Mouse (Mus musculus): ENCODE data around the gene Sf3b2. TPM values are rescaled to one million over a fixed set of nuclear protein-coding genes. Genes with fewer than 3 reads are reported as not detected.
"Not testable (repeated sequence)": the region's sequence is repeated elsewhere in the genome, so short reads cannot be mapped to it uniquely, and the experiment has no call there.

Sf3b2 gene
- polyA plus RNA-seq, 1 experiment from 2014 or later: 208 TPM

DNA sequence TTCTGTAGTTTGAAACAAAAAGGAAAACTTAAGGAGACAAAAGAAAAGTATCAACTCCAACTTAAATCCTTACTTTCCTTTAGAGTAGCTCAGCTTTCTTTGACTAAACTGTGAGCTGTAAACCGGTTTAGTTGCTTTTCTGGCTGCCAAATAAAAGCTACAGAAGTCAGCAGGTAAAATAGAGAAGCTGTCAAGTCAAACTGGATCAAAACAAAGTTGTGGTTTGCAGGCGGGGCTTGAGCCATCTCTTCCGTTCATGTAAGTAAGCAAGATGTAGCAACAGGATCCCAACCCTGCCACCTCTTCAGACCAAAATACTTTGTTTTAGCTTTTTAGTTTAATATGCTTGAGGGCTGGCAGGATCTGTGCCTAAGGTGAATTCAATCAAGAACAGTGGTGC is 38.1 kb downstream of the Sf3b2 start:
- Histone ChIP-seq H3K4me3 (ENCODE audit: control insufficient read depth in 1 of 2, insufficient read depth in 1 of 2, low read depth in 1 of 2, low read length in 2 of 2) (no peak overlapping the region), H3K9me3 (ENCODE audit: control insufficient read depth, low read length) (no peaks in the 10 kb centered on the region), H3K9ac (ENCODE audit: low read length) (no peak overlapping the region), H3K27ac (replicated peaks in 1 of 2; ENCODE audit: control insufficient read depth in 1 of 2, insufficient read depth in 1 of 2, low read depth in 2 of 2, low read length in 2 of 2) (no peak overlapping the region), H3K27me3 (ENCODE audit: control insufficient read depth, insufficient read depth, low read length) (no peaks in the 10 kb centered on the region), H3K4me2 (ENCODE audit: low read length) (no peak overlapping the region), H3K4me1 (ENCODE audit: control insufficient read depth in 2 of 2, insufficient read depth in 2 of 2, low read length in 2 of 2) (peaks cover 0 to 13% of the 10 kb centered on the region in 2 experiments; a peak in 2 of 4 replicates), H3K36me3 (ENCODE audit: control insufficient read depth, insufficient read depth, low read length) (no peaks in the 10 kb centered on the region)
- ATAC-seq (ENCODE audit: insufficient number of reproducible peaks, insufficient read depth, low FRiP score, low read depth): no peak
- 52% methylated on average over 3 of the region's 3 CpGs for WGBS

DNA sequence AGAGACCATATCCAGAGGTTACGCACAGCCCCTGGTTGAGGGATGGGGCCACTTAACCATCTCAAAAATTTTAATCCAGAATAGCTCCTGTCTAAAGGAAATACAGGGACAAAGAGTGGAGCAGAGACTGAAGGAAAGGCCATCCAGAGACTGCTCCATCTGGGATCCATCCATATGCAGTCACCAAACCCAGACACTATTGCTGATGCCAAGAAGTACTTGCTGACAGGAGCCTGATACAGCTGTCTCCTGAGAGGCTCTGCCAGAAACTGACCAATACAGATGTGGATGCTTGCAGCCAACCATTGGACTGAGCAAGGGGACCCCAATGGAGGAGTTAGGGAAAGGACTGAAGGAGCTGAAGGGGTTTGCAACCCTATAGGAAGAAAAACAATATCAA is 58.3 kb downstream of the Sf3b2 start:
- not testable (repeated sequence) for H3K36me3 ChIP-seq (ENCODE audit: control insufficient read depth, insufficient read depth, low read length); H3K9ac ChIP-seq (ENCODE audit: low read length); H3K4me2 ChIP-seq (ENCODE audit: low read length); H3K9me3 ChIP-seq (ENCODE audit: control insufficient read depth, low read length); H3K4me3 ChIP-seq (ENCODE audit: control insufficient read depth in 1 of 2, insufficient read depth in 1 of 2, low read depth in 1 of 2, low read length in 2 of 2); H3K4me1 ChIP-seq (ENCODE audit: control insufficient read depth in 2 of 2, insufficient read depth in 2 of 2, low read length in 2 of 2); ATAC-seq (ENCODE audit: insufficient number of reproducible peaks, insufficient read depth, low FRiP score, low read depth); H3K27me3 ChIP-seq (ENCODE audit: control insufficient read depth, insufficient read depth, low read length); H3K27ac ChIP-seq (replicated peaks in 1 of 2; ENCODE audit: control insufficient read depth in 1 of 2, insufficient read depth in 1 of 2, low read depth in 2 of 2, low read length in 2 of 2)
- 80% methylated on average over 1 of the region's 1 CpGs for WGBS

DNA sequence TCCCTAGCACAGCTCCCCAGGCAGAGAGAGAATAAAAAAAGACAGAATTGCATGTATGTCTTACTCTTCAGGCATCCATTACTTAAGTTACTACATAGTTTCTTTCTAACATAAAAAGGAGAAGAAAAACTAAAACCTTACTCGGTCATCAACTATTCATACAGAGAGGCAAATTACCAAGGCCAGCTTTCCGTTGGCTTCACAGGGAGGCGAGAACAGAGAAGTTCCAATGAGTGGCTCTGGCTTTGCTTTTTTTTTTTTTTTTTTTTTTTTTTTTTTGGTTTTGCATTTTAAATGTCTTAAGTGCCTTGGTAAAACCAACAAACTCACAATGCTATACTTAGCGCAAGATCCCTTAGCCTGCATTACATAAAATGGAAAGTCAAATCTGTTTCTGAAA is 62.6 kb downstream of the Sf3b2 start:
- Histone ChIP-seq H3K4me2 (ENCODE audit: low read length) (no peak overlapping the region), H3K9me3 (ENCODE audit: control insufficient read depth, low read length) (no peaks in the 10 kb centered on the region), H3K4me1 (ENCODE audit: control insufficient read depth in 2 of 2, insufficient read depth in 2 of 2, low read length in 2 of 2) (no peaks in the 10 kb centered on the region), H3K9ac (ENCODE audit: low read length) (no peak overlapping the region), H3K27me3 (ENCODE audit: control insufficient read depth, insufficient read depth, low read length) (no peaks in the 10 kb centered on the region), H3K27ac (replicated peaks in 1 of 2; ENCODE audit: control insufficient read depth in 1 of 2, insufficient read depth in 1 of 2, low read depth in 2 of 2, low read length in 2 of 2) (no peak overlapping the region), H3K36me3 (ENCODE audit: control insufficient read depth, insufficient read depth, low read length) (no peaks in the 10 kb centered on the region), H3K4me3 (ENCODE audit: control insufficient read depth in 1 of 2, insufficient read depth in 1 of 2, low read depth in 1 of 2, low read length in 2 of 2) (no peak overlapping the region)
- ATAC-seq (ENCODE audit: insufficient number of reproducible peaks, insufficient read depth, low FRiP score, low read depth): no peak
- WGBS: 88% methylated on average over 4 of the region's 4 CpGs

DNA sequence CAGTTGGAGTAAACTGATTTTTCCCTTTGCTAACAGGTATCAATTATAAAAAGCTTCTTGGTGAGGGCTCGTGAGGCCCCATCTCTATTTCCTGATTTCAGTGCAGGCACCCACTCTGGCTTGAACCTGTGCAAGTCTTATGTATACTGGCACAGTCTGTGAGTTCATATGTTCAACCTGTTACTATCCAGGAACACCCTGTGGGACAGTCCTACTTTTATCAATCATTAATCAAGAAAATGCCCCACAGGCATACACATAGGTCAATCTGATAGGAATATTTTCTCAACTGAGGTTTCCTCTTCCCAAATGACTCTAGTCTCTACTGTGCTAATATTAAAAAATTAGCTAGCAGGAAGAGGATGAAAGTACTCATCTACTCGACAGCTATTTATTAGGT is 65.1 kb downstream of the Sf3b2 start:
- H3K27me3 ChIP-seq (ENCODE audit: control insufficient read depth, insufficient read depth, low read length): no peaks in the 10 kb centered on the region
- H3K9ac ChIP-seq (ENCODE audit: low read length): no peak overlapping the region
- no peak for ATAC-seq (ENCODE audit: insufficient number of reproducible peaks, insufficient read depth, low FRiP score, low read depth)
- 68% methylated on average over 2 of the region's 2 CpGs for WGBS
- H3K4me3 ChIP-seq (ENCODE audit: control insufficient read depth in 1 of 2, insufficient read depth in 1 of 2, low read depth in 1 of 2, low read length in 2 of 2): no peak overlapping the region
- H3K36me3 ChIP-seq (ENCODE audit: control insufficient read depth, insufficient read depth, low read length): no peaks in the 10 kb centered on the region
- no peaks in the 10 kb centered on the region for H3K9me3 ChIP-seq (ENCODE audit: control insufficient read depth, low read length)
- no peak overlapping the region for H3K4me2 ChIP-seq (ENCODE audit: low read length)
- no peak overlapping the region for H3K27ac ChIP-seq (replicated peaks in 1 of 2; ENCODE audit: control insufficient read depth in 1 of 2, insufficient read depth in 1 of 2, low read depth in 2 of 2, low read length in 2 of 2)
- H3K4me1 ChIP-seq (ENCODE audit: control insufficient read depth in 2 of 2, insufficient read depth in 2 of 2, low read length in 2 of 2): no peaks in the 10 kb centered on the region

DNA sequence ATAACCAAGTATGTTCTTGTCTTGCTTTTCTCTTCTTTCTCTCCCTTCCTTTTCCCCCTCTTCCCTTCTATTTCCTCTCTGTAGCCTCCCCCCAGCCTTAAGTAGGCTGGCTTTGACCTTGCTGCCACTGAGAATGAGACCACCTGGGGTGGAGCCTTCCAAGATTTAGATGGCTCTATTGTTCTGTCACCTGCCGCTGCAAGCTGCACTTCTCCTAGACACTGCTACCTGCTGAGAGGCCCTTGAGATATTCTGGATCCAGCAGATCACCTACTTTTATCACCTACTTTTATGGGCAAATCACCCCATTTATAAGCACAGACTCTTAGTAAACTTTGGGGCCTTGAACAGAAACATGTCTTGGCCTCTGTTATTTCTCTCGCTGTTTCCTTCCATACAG is 70.6 kb downstream of the Sf3b2 start:
- H3K9me3 ChIP-seq (ENCODE audit: control insufficient read depth, low read length): no peaks in the 10 kb centered on the region
- no peak overlapping the region for H3K4me3 ChIP-seq (ENCODE audit: control insufficient read depth in 1 of 2, insufficient read depth in 1 of 2, low read depth in 1 of 2, low read length in 2 of 2)
- H3K27me3 ChIP-seq (ENCODE audit: control insufficient read depth, insufficient read depth, low read length): no peaks in the 10 kb centered on the region
- WGBS: 61% methylated on average over 2 of the region's 2 CpGs
- no peak overlapping the region for H3K27ac ChIP-seq (replicated peaks in 1 of 2; ENCODE audit: control insufficient read depth in 1 of 2, insufficient read depth in 1 of 2, low read depth in 2 of 2, low read length in 2 of 2)
- ATAC-seq (ENCODE audit: insufficient number of reproducible peaks, insufficient read depth, low FRiP score, low read depth): no peak
- H3K4me1 ChIP-seq (ENCODE audit: control insufficient read depth in 2 of 2, insufficient read depth in 2 of 2, low read length in 2 of 2): peaks cover 2 to 6% of the 10 kb centered on the region in 2 experiments; a peak in 2 of 4 replicates
- H3K4me2 ChIP-seq (ENCODE audit: low read length): no peak overlapping the region
- H3K36me3 ChIP-seq (ENCODE audit: control insufficient read depth, insufficient read depth, low read length): no peaks in the 10 kb centered on the region
- H3K9ac ChIP-seq (ENCODE audit: low read length): no peak overlapping the region

DNA sequence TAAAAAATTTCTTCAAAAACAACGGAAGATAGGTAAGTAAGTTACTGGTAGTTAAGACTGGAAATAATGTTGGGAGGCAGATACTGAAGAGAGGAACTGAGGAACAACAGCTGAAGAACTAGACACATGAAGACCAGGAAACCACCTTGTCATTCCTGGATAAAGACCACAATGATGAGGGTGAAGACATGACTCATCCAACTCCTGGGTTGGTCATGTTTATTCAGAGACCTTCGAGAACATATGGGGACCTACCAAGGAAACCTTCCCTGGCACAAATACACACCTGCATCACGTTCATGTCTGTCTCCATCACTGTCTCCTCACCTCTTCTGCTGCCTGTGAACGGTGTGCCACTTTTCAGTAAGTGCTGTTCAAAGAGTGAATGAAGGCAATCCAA is 71.2 kb downstream of the Sf3b2 start:
- H3K9ac ChIP-seq (ENCODE audit: low read length): no peak overlapping the region
- H3K27me3 ChIP-seq (ENCODE audit: control insufficient read depth, insufficient read depth, low read length): no peaks in the 10 kb centered on the region
- no peak overlapping the region for H3K4me3 ChIP-seq (ENCODE audit: control insufficient read depth in 1 of 2, insufficient read depth in 1 of 2, low read depth in 1 of 2, low read length in 2 of 2)
- ATAC-seq (ENCODE audit: insufficient number of reproducible peaks, insufficient read depth, low FRiP score, low read depth): no peak
- no peak overlapping the region for H3K27ac ChIP-seq (replicated peaks in 1 of 2; ENCODE audit: control insufficient read depth in 1 of 2, insufficient read depth in 1 of 2, low read depth in 2 of 2, low read length in 2 of 2)
- H3K4me1 ChIP-seq (ENCODE audit: control insufficient read depth in 2 of 2, insufficient read depth in 2 of 2, low read length in 2 of 2): peaks cover 2 to 6% of the 10 kb centered on the region in 2 experiments; a peak in 2 of 4 replicates
- no peak overlapping the region for H3K4me2 ChIP-seq (ENCODE audit: low read length)
- H3K9me3 ChIP-seq (ENCODE audit: control insufficient read depth, low read length): no peaks in the 10 kb centered on the region
- no peaks in the 10 kb centered on the region for H3K36me3 ChIP-seq (ENCODE audit: control insufficient read depth, insufficient read depth, low read length)
- WGBS: 81% methylated on average over 4 of the region's 4 CpGs

Other genes with a start within 250 kb of the Sf3b2 start
- 1.9 and 2.7 TPM in 2 replicates for gene Rin1, start 245.0 kb downstream of the Sf3b2 start, polyA plus RNA-seq (2014; fragmentation: Nextera tagmentation; extraction: Ambion mirVana)
- gene Cd248, start 227.4 kb downstream of the Sf3b2 start, polyA plus RNA-seq (2014; fragmentation: Nextera tagmentation; extraction: Ambion mirVana): 15.3 and 16.8 TPM in 2 replicates
- 3.7 and 3.9 TPM in 2 replicates for gene Tmem151a, start 209.9 kb downstream of the Sf3b2 start, polyA plus RNA-seq (2014; fragmentation: Nextera tagmentation; extraction: Ambion mirVana)
- 112 and 122 TPM in 2 replicates for gene Yif1a, start 206.9 kb downstream of the Sf3b2 start, polyA plus RNA-seq (2014; fragmentation: Nextera tagmentation; extraction: Ambion mirVana)
- 4.4 and 5.4 TPM in 2 replicates for gene Cnih2, start 196.9 kb downstream of the Sf3b2 start, polyA plus RNA-seq (2014; fragmentation: Nextera tagmentation; extraction: Ambion mirVana)
- 223 and 231 TPM in 2 replicates for gene Rab1b, start 188.4 kb downstream of the Sf3b2 start, polyA plus RNA-seq (2014; fragmentation: Nextera tagmentation; extraction: Ambion mirVana)
- gene Klc2, start 176.9 kb downstream of the Sf3b2 start, polyA plus RNA-seq (2014; fragmentation: Nextera tagmentation; extraction: Ambion mirVana): 16.5 and 20.7 TPM in 2 replicates
- gene Pacs1, start 22.3 kb downstream of the Sf3b2 start, polyA plus RNA-seq (2014; fragmentation: Nextera tagmentation; extraction: Ambion mirVana): 20.9 TPM in 2 replicates
- 6.4 and 6.7 TPM in 2 replicates for gene Gal3st3, start 2.9 kb upstream of the Sf3b2 start, polyA plus RNA-seq (2014; fragmentation: Nextera tagmentation; extraction: Ambion mirVana)
- not detected in 2 replicates for gene Catsper1, start 40.3 kb upstream of the Sf3b2 start, polyA plus RNA-seq (2014; fragmentation: Nextera tagmentation; extraction: Ambion mirVana)
- 0.92 and 0.95 TPM in 2 replicates for gene Cst6, start 54.1 kb upstream of the Sf3b2 start, polyA plus RNA-seq (2014; fragmentation: Nextera tagmentation; extraction: Ambion mirVana)
- gene Eif1ad, start 71.3 kb upstream of the Sf3b2 start, polyA plus RNA-seq (2014; fragmentation: Nextera tagmentation; extraction: Ambion mirVana): 37.4 and 42.1 TPM in 2 replicates
- 453 and 486 TPM in 2 replicates for gene Banf1, start 71.7 kb upstream of the Sf3b2 start, polyA plus RNA-seq (2014; fragmentation: Nextera tagmentation; extraction: Ambion mirVana)
- gene Sart1, start 93.2 kb upstream of the Sf3b2 start, polyA plus RNA-seq (2014; fragmentation: Nextera tagmentation; extraction: Ambion mirVana): 39.5 and 39.6 TPM in 2 replicates
- 1.6 and 3.0 TPM in 2 replicates for gene Tsga10ip, start 107.1 kb upstream of the Sf3b2 start, polyA plus RNA-seq (2014; fragmentation: Nextera tagmentation; extraction: Ambion mirVana)
- gene Drap1, start 129.5 kb upstream of the Sf3b2 start, polyA plus RNA-seq (2014; fragmentation: Nextera tagmentation; extraction: Ambion mirVana): 154 and 178 TPM in 2 replicates
- gene AI837181, start 129.7 kb upstream of the Sf3b2 start, polyA plus RNA-seq (2014; fragmentation: Nextera tagmentation; extraction: Ambion mirVana): 23.7 and 35.0 TPM in 2 replicates
- not detected in 2 replicates for gene Fosl1, start 152.1 kb upstream of the Sf3b2 start, polyA plus RNA-seq (2014; fragmentation: Nextera tagmentation; extraction: Ambion mirVana)
- gene Ccdc85b, start 162.4 kb upstream of the Sf3b2 start, polyA plus RNA-seq (2014; fragmentation: Nextera tagmentation; extraction: Ambion mirVana): 9.0 and 10.4 TPM in 2 replicates
- 101 and 120 TPM in 2 replicates for gene Fibp, start 165.2 kb upstream of the Sf3b2 start, polyA plus RNA-seq (2014; fragmentation: Nextera tagmentation; extraction: Ambion mirVana)
- gene Ctsw, start 173.1 kb upstream of the Sf3b2 start, polyA plus RNA-seq (2014; fragmentation: Nextera tagmentation; extraction: Ambion mirVana): 0.84 and 1.4 TPM in 2 replicates
- gene Efemp2, start 178.5 kb upstream of the Sf3b2 start, polyA plus RNA-seq (2014; fragmentation: Nextera tagmentation; extraction: Ambion mirVana): 60.8 and 68.9 TPM in 2 replicates
- 36.6 and 37.5 TPM in 2 replicates for gene Mus81, start 192.9 kb upstream of the Sf3b2 start, polyA plus RNA-seq (2014; fragmentation: Nextera tagmentation; extraction: Ambion mirVana)
- 1,876 and 1,886 TPM in 2 replicates for gene Cfl1, start 195.0 kb upstream of the Sf3b2 start, polyA plus RNA-seq (2014; fragmentation: Nextera tagmentation; extraction: Ambion mirVana)
- gene 1700020D05Rik, start 208.3 kb upstream of the Sf3b2 start, polyA plus RNA-seq (2014; fragmentation: Nextera tagmentation; extraction: Ambion mirVana): 0.20 TPM in 2 replicates
- gene Snx32, start 215.1 kb upstream of the Sf3b2 start, polyA plus RNA-seq (2014; fragmentation: Nextera tagmentation; extraction: Ambion mirVana): 16.5 and 17.9 TPM in 2 replicates